Mouse (Mus musculus) G1E (cell line): ENCODE measurements around the gene Gzma. TPM values are rescaled to one million over a fixed set of nuclear protein-coding genes. Genes with fewer than 3 reads are reported as not detected.

Experiments
- ATAC-seq: 2 replicates; pipeline ENCODE4 v1.8.0; 2016; ENCODE audit warnings: mild to moderate bottlenecking; ENCODE audit not compliant: insufficient number of reproducible peaks, poor library complexity, low FRiP score, severe bottlenecking; ENCODE audit errors: extremely low read depth
- DNase-seq: peaks from one replicate; pipeline ENCODE4 v3.0.0; 2012; ENCODE audit warnings: low spot score
- H3K27me3 ChIP-seq: 2 replicates; pipeline ENCODE4 v1.6.1; 2012; ENCODE audit warnings: mild to moderate bottlenecking, low read length, inconsistent platforms; ENCODE audit not compliant: insufficient read depth
- H3K36me3 ChIP-seq: replicated peaks from 2 replicates; pipeline ENCODE3; 2012; ENCODE audit warnings: mild to moderate bottlenecking, inconsistent platforms
- H3K4me1 ChIP-seq: 2 replicates; pipeline ENCODE4 v1.6.1; 2012; ENCODE audit warnings: low read depth, low read length, inconsistent platforms, mixed read lengths; ENCODE audit not compliant: insufficient read depth
- H3K4me3 ChIP-seq: 2 replicates; pipeline ENCODE4 v1.5.1; 2012; ENCODE audit warnings: low read depth, mild to moderate bottlenecking, inconsistent platforms, low read length, moderate library complexity, mixed read lengths
- H3K9me3 ChIP-seq: replicated peaks from 2 replicates; pipeline ENCODE4 v1.6.1; 2012; ENCODE audit warnings: inconsistent platforms
- CTCF ChIP-seq: IDR thresholded peaks from 2 replicates; pipeline ENCODE4 v1.5.1; 2012; ENCODE audit warnings: low read depth, low read length, inconsistent platforms, mixed read lengths
- GATA1 ChIP-seq: IDR thresholded peaks from 2 replicates; pipeline ENCODE4 v1.6.1; 2012; ENCODE audit warnings: borderline replicate concordance, low read length, inconsistent platforms, mixed read lengths
- GATA2 ChIP-seq: IDR thresholded peaks from 2 replicates; pipeline ENCODE4 v1.6.1; 2012; ENCODE audit warnings: low read depth, low read length, inconsistent platforms, borderline replicate concordance
- POLR2AphosphoS5 ChIP-seq: IDR thresholded peaks from 2 replicates; pipeline ENCODE4 v1.6.1; 2012; ENCODE audit warnings: low read depth, low read length, inconsistent platforms; ENCODE audit not compliant: insufficient replicate concordance
- TAL1 ChIP-seq: conservative IDR thresholded peaks from 2 replicates; pipeline ENCODE4 v1.6.1; 2012; ENCODE audit warnings: low read depth, low read length, inconsistent platforms, mixed read lengths
- polyA plus RNA-seq: library from polyadenylated mRNA; stranded (reverse); fragments of >175 nt; gene quantifications from 2 replicates; pipeline ENCODE4 v1.2.3, GENCODE M21; 2012
- total RNA-seq, 2 experiments: library from RNA; stranded (forward) in 1 of 2; stranded (reverse) in 1 of 2; fragments of 200-1000 nt in 1 of 2; fragments of >200 nt in 1 of 2; fragmentation: Nextera tagmentation in 1 of 2; gene quantifications; 2 replicates each; pipeline ENCODE4 v1.2.3; 2014 to 2017

The Gzma gene
- total and polyA plus RNA-seq, 3 experiments, result not detected

DNA sequence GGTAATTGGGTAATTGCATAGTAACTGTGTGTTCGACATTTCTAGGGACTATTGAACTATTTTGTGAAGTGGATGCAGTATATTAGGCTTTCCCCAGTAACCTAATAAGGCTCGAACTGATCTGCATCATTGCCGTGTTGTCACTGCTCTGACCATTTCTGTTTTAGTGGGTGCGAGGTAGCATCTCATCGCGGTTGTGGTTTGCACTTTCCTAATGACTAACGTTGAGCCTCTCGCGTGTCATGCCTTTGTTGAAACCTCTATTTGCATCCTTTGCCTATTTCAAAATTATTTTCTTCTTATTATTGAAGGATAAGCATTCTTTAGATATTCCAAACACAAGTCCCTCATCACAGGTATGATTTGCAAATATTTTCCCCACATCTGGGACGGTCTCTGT is 4.0 kb upstream of the Gzma start:
- Histone ChIP-seq H3K9me3 (no peaks in the 10 kb centered on the region), H3K27me3 (no peaks in the 10 kb centered on the region), H3K4me3 (no peak overlapping the region), H3K4me1 (no peaks in the 10 kb centered on the region), H3K36me3 (no peaks in the 10 kb centered on the region)
- DNase-seq (no peak), ATAC-seq (no peak)
- TF ChIP-seq GATA1 (no peak), CTCF (no peak), TAL1 (no peak), GATA2 (no peak), POLR2AphosphoS5 (no peak)

DNA sequence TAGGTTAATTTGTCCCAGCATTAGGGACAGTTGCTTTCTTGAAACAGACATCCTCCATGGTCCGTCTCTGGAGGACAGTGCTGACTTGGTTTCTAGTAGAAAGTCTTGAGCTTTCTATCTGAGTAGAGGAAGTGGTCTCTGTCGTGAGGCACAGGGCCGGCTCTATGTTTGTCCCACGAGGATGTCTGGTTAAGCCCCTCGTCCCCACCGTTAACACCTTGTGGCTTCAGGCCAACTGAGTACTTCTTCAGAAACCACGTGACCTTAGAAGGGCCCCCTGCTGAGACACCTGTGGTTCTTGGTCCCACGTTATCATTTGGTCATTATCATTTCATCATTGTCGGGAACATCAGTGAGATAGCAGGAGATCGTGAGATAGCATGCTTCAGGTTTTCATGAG is 1.0 kb upstream of the Gzma start:
- no peaks in the 10 kb centered on the region for H3K36me3 ChIP-seq
- H3K9me3 ChIP-seq, result no peaks in the 10 kb centered on the region
- H3K4me1 ChIP-seq, result no peaks in the 10 kb centered on the region
- TF ChIP-seq CTCF (no peak), GATA1 (no peak), GATA2 (no peak), POLR2AphosphoS5 (no peak), TAL1 (no peak)
- no peak overlapping the region for H3K4me3 ChIP-seq
- DNase-seq, result no peak
- ATAC-seq, result no peak
- H3K27me3 ChIP-seq, result peaks cover 6% of the 10 kb centered on the region; the same call in 1 of the 2 replicates

DNA sequence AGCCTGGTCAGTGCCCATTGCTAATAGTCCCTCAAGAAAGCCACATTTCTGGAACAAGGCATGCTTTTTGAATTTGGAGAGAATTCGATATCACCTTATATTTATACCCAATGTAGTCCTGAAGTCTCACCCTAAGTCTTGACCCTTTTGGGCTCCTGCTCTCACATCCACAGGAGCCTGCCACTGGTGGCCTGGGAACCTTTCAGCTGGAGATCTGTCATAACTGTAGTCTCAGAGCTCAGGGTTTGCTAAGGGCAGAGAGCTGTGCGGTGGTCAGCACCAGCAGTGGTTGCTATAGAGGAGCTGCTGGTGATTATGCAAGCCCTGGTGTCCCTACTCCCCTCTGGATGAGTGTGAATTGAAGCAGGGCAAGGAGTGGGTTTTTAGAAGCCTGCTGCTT is 2.4 kb downstream of the Gzma start:
- TF ChIP-seq POLR2AphosphoS5 (no peak), GATA2 (no peak), GATA1 (no peak), TAL1 (no peak), CTCF (no peak)
- no peak for DNase-seq
- no peaks in the 10 kb centered on the region for H3K4me1 ChIP-seq
- no peaks in the 10 kb centered on the region for H3K36me3 ChIP-seq
- no peak for ATAC-seq
- H3K27me3 ChIP-seq, result peaks cover 17% of the 10 kb centered on the region
- H3K9me3 ChIP-seq, result no peaks in the 10 kb centered on the region
- H3K4me3 ChIP-seq, result no peak overlapping the region

DNA sequence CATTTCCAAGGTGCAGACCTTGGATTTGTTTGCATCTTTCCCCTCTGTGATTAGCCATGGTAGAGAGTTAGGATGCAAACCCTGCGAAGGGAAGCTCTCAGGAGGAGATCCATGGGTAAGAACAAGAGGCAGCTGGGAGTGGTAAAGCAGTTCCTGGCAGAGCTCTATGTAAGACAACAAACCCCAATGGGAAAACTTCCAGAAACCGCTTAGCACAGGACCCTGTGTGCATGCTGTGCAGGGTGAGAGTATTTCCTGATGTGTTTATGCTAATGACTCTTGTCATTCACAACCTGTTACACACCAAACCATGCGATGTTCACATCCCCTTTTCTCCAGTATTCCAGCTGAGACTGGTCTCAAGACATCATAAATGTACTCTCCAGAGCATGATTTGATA is 3.8 kb downstream of the Gzma start:
- no peak for ATAC-seq
- DNase-seq, result no peak
- no peaks in the 10 kb centered on the region for H3K4me1 ChIP-seq
- TF ChIP-seq GATA1, result no peak
- no peak for TF ChIP-seq GATA2
- no peak for TF ChIP-seq TAL1
- TF ChIP-seq CTCF, result no peak
- TF ChIP-seq POLR2AphosphoS5, result no peak
- peaks cover 17% of the 10 kb centered on the region for H3K27me3 ChIP-seq
- no peaks in the 10 kb centered on the region for H3K36me3 ChIP-seq
- no peak overlapping the region for H3K4me3 ChIP-seq
- H3K9me3 ChIP-seq, result no peaks in the 10 kb centered on the region

DNA sequence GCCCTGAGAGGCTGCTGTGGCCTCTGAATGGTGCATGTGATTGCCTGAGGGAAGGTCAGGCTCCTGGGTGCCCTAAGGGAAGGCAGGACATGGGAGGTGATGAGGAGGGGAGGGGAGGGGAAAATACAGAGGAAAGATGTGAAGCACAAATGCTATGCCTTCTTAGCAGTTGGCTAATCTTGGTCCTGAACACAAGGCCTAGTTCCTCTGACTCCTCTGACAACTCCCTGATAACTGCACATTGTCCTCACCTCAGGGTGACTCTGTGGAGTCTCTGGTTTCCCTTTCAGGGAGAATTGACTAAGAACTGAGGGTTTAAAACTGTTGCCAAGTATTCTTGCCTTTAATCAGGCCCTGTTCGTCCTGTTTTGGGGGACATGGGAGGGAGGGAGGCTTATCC is 6.2 kb downstream of the Gzma start:
- H3K4me3 ChIP-seq, result no peak overlapping the region
- ATAC-seq, result no peak
- no peaks in the 10 kb centered on the region for H3K9me3 ChIP-seq
- TF ChIP-seq POLR2AphosphoS5, result no peak
- no peak for TF ChIP-seq TAL1
- TF ChIP-seq GATA2, result no peak
- TF ChIP-seq CTCF, result no peak
- no peak for TF ChIP-seq GATA1
- H3K4me1 ChIP-seq, result no peaks in the 10 kb centered on the region
- peaks cover 25% of the 10 kb centered on the region for H3K27me3 ChIP-seq
- DNase-seq, result no peak
- no peaks in the 10 kb centered on the region for H3K36me3 ChIP-seq

DNA sequence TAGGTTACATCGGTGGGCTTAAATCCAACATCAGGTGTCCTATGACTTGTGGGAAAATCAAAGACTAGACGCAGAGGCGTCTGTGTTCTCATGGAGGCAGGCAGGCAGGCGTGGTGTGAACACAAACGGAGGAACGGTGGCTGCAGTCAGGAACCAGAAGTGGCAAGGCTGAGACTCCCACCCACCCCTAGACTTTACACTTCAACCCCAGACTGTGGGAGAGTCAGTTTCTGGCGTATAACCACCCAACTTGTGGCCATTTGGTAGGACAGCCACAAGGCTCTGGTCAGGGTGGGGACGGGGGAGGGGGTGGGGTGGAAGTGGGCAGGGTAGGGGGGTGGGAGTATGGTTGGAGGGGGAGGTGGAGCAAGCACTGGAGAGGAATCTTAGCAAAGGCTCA is 10.3 kb downstream of the Gzma start:
- no peak overlapping the region for H3K4me3 ChIP-seq
- TF ChIP-seq CTCF, result no peak
- no peak for TF ChIP-seq TAL1
- no peak for TF ChIP-seq POLR2AphosphoS5
- TF ChIP-seq GATA2, result no peak
- TF ChIP-seq GATA1, result no peak
- DNase-seq (no peak), ATAC-seq (no peak)
- no peaks in the 10 kb centered on the region for H3K36me3 ChIP-seq
- H3K27me3 ChIP-seq, result peaks cover 23% of the 10 kb centered on the region
- no peaks in the 10 kb centered on the region for H3K9me3 ChIP-seq
- no peaks in the 10 kb centered on the region for H3K4me1 ChIP-seq

DNA sequence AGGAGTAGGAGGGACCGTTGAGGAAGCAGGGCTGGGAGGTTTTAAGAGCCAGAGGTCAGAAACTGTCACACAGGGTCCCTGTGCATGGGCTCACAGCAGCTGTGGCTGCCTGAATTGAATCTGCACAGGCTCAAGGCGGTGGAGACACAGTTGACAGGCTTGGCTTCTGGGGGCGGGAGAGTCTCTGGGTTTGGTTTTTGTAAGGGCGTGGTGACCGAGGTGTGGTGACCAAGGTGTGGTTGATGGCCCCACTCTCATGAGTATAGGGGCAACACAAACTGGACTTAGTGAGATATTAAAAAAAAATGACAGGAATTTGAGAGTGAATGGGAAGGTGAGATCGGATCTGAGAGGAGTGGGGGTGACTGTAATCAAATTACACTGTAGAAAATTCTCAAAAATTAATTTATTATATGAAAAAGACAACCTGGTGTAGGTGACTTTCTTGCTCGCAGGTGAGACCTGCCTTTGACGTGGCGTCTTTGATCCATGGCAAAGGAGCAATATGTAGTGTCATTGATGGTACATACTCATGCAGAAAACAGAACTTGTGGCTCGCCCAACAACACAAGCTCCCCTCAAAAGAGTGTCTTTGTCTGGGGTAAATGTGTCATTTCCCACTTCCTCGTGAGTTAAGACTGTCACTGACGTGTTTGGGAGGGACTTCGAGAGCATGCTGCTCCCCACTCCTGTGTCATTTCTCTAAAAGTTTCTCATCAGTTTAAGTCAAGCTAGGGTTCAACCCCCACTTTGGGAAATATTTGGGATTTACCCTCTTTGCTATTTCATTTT is 13.4 kb downstream of the Gzma start:
- H3K4me3 ChIP-seq, result no peak overlapping the region
- no peaks in the 10 kb centered on the region for H3K4me1 ChIP-seq
- H3K27me3 ChIP-seq, result peaks cover 16% of the 10 kb centered on the region
- H3K36me3 ChIP-seq, result no peaks in the 10 kb centered on the region
- no peak for DNase-seq
- H3K9me3 ChIP-seq, result no peaks in the 10 kb centered on the region
- no peak for ATAC-seq
- no peak for TF ChIP-seq CTCF
- no peak for TF ChIP-seq POLR2AphosphoS5
- TF ChIP-seq GATA1, result no peak
- no peak for TF ChIP-seq TAL1
- TF ChIP-seq GATA2, result no peak
